Mouse (Mus musculus): ENCODE results near the gene Tlk1.

Tlk1 gene

DNA sequence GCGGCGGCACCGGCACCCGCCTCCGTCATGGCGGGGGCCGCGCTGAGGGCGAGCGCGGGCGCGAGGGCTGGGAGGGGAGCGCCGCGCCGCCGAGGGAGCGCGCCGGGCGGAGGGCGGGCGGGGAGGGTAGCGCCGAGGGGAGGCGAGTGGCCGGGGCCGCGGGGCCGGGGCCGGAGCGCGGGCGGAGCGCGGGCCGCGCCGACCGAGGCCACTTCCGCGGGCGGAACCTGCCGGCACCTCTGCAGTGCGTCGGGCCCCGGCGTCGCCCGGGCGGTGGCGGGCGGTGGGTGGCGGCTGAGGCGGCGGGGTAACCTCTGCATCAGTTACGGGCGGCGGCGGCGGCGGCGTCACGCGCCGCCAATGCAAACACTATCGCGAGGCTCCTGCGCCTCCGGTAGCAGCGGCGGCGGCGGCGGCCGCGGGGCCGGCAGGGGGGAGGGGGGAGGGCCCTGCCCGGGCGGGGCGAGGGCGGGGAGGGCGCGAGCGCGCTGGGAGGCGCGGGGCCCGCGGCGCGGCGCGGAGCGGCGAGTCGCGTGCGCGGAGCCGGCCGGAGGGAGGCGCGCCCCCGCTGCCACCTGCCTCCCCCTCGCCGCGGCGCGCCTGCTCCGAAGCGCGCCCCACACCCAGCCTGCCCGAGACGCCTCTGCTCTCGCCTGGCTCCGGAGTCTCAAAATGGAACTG, at the start of gene Tlk1:
Gene Tlk1 (minus strand): TSS at position 358 of the 681 bp plus-strand sequence.
- peak; percentile 74 for DNase-seq (ENCODE audit: low read depth, low spot score)

DNA sequence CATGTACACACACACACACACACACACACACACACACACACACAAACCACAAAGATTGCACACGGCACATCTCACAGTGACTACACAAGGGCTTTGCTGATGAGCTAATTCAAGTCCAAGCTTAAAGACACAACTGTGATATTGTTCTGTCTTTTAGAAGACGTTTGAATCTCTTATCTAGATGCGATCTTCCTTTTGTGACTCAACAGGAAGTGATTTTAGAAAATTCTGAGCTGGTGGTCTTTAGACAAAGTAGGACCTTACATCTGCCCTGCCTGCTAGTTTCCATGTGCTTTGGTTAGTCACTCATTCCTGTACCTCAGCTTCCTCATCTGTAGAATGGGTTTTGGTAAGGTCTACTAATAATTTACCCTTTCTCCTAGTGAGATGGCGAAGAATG, 49.6 kb upstream of the Tlk1 start:
- DNase-seq (ENCODE audit: low read depth, low spot score) = no peak

DNA sequence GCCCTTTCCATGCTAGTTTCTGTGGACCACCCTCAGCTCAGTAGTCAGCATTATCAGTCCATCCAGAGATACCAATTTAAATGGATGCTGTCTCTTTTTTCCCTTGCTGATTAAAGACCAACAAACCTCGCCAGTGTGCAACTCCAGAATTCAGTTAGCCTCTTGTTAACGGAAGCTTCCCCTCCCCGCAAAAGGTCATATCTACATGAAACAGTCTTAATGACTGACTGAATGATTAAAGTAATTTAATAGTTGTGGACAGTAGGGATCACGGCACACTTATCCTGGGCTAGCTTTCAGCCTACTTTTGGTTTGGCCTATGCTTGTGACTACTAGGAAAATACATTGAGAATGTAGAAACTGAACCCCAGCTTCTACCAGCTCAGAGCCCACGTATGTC, 47.6 kb upstream of the Tlk1 start:
- no peak for DNase-seq (ENCODE audit: low read depth, low spot score)

DNA sequence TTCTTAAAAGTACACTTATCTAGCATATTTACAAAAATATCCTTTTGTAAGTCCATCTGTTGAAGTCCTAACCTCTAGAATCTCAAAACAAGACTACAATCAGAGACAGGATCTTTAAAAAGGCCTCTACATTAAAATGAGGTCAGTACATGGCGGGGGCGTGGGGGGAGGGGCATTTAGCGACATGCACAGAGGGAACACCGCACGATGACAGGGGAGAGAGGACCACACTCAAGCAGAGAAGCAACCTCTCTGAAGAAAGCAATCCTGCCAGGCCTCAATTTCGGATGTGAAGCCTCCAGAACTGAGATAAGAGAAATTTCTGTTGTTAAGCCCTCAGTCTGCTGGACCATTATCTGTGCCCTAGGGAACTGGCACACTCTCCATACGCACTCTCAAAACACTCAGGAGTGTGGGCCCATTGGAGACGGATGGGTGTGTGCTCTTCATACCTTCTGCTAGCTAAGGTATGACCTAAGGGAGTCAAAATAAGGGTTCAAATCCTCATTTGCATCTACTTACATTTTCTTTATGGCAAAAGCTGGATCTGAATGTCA, 46.0 kb upstream of the Tlk1 start:
- no peak for DNase-seq (ENCODE audit: low read depth, low spot score)

DNA sequence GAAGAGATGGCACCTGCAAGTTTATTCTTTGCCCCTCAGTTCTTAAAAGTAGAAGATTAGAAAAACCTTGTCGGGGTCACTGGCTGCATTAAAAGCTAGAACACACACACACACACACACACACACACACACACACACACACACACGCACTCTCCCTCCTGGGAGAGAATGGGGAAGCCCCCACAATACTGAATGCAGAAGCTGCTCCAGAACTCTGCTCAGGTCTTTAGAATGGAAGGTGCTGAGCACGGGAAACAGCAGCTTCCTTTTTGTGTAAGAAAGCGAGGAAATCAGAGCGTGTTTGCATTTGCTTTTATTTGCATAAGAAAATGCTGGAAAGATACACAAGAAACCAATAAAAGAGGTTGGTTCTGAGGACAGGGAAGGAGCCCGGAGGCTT, 45.3 kb upstream of the Tlk1 start:
- DNase-seq (ENCODE audit: low read depth, low spot score) = no peak

DNA sequence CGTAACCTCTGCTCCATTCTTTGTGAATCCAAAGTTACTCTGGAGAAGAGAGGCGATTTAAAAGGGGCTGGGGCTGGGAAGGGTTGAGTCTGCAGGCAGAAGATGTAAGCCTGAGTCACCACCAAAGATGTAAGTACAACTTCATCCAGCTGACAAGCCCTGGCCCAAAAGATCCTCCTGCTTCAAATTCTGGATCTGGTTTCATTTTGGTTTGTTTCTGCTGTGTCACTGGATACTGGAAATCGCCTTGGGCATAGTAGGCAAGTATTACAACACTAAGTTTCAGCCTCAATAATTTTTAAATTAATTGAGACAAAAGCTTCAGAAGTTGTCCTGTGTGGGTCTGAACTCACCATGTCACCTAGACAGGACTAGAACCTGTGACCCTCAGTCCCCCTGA, 43.6 kb upstream of the Tlk1 start:
- no peak for DNase-seq (ENCODE audit: low read depth, low spot score)

DNA sequence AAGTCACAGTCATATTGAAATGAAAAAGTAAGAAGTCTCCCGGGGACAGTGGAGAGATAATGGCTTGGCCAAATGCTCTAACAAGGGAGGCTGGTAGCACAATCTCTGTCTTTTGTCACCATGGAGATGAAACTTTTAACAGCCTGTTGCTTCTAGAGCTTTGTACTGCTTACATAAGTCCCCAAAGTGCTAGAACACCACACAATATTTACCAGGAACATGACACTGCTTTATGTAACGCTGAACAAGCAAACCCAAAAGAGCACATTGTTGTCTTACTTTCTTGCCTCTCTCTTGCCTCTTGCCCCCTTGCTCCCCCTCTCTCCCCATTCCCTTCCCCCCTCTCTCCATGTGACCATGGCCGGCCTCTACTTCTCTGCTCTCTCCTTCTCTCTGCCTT, 41.7 kb upstream of the Tlk1 start:
- no peak for DNase-seq (ENCODE audit: low read depth, low spot score)

DNA sequence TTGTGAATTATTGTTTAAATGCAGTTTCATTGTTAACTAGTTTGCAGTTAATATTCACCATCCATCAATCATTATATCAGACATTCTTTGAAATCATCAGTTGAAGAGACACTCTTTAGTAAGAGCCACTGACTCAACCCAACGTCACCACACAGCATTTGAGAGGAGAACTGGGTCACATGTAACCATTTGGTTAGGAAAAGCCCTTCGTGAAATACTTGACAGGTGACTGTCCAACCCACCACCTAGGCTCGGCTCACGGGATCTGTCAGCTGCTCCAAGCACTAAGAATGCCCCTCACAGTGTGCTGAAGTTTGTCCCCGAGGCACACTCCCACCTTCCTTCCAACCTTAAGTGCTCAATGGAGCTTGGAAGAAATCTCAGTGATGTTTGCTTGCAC, 37.4 kb upstream of the Tlk1 start:
- DNase-seq (ENCODE audit: low read depth, low spot score) = no peak

DNA sequence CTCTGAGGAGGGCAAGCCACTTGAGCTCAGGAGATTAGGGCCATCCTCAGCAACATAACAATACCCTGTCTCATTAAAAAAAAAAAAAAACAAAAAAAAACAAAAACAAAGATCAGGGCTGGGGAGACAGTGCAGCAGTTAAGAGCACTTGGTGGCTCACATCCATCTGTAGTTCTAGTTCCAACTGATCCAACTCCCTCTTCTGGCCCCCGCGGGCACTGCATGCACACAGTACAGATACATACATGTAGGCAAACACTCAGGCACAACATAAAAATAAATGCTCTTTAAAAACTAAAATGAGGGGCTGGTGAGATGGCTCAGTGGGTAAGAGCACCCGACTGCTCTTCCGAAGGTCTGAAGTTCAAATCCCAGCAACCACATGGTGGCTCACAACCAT, 34.2 kb upstream of the Tlk1 start:
- DNase-seq (ENCODE audit: low read depth, low spot score) = no peak

DNA sequence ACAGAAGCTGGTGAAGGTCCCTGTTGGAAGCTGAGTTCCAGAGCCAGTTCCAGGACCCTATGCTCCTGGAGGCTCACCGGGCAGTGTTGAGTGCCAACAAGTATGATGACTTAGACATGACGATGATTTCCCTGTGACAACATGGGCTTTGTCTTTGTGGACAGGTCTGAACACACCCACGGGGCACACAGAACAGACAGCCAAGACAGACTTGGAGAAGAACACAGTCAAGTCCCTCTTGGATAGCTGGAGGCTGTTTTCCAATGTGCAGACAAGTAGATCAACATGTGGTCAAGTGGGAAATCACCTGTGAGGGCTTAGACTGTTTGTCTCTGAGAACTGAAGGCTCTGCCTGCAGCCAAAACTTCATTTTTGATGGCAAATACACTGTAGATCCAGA, 31.4 kb upstream of the Tlk1 start:
- no peak for DNase-seq (ENCODE audit: low read depth, low spot score)

DNA sequence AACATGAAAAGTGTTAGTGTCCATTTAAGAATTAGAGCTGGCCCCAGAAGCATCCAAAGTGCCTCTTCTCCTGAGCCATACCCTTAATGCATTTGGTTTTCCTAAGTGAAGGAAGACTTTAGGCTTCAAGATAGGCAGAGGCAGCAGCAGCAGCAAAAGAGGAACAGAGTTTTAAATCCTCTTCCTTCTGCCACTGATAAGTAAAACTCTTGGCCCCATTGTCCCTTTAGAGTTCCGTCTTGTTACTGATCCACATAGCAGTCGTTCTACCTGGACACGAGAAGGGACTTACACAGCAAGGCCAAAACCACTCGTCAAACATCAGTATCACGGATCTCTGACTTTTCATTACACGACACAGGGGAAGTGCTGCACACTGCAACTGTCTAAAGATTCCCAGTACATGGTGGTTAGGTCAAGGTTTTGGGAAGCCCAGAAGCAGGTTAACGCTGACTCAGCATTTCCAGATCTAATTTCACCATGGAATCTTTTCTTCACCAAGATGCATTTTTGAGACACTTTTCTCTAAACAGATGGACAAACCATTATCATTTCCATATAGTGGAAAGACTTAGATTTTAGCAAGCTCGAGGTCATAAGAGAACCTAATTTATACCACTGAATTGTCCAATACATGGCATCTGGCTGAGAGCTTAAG, 28.8 kb upstream of the Tlk1 start:
- DNase-seq (ENCODE audit: low read depth, low spot score) = no peak

DNA sequence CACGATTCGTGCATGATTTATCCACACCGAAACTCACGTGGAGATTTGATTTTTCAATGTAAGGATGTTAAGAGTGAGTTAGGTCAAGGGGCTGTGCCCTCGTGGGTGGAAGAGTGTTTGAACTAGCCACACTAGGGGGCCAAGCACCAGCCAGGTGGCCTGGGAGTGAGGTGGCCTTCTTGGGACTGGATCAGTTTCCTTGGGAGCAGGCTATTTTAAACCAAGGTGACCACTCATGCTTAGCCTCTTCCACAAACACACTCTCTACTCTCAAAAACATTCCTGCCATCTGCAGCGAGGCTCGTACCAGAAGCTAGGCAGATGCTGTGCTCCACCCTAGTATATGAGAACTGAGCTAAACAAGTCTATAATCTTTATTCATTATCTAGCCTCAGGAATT, 27.8 kb upstream of the Tlk1 start:
- no peak for DNase-seq (ENCODE audit: low read depth, low spot score)

DNA sequence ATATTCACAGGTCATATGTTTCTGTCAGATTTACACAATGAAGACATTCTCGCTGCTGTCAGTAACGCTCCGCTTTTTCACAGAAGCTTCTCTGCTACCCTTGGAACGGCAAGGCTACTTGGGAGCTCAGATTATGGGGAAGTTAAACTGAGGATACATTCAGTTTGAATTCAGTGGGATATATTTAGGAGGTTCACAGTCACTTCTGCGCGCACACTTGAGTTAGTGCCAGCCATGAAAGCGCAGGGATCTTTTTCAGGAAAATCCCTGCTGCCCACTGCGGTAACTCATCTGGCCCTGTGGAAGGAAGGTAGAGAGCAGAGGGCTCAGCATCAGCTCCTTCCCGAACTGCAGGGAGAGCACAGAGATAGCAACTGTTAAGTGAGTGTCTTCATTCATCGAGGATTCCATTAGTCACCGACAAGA, 27.3 kb upstream of the Tlk1 start:
- no peak for DNase-seq (ENCODE audit: low read depth, low spot score)

DNA sequence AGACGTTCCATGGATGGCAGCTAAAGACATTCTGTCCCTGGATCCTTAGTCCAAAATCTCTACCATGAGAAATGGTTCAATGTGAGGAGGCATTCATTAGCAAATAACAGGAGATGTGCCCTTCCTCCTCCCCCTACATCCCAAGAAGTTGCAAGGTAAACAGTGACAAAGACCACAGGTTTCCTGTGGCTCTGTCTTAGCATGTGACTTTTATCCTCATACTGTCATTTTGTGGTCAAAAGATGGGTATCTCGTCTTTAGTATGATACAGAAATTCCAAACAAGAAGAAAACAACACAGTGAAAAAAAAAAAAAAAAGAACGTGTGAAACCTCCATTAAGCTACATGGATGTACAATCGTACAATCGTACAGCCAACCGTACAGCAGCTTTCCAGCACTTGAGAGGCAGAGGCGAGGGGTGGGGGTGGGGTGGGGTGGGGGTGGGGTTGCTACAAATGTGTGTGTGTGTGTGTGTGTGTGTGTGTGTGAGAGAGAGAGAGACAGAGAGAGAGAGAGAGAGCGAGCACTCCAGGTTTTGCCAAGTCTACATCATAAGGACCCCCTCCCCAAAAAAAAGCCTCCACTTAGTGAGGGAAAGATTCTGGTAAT, 26.8 kb upstream of the Tlk1 start:
- no peak for DNase-seq (ENCODE audit: low read depth, low spot score)

DNA sequence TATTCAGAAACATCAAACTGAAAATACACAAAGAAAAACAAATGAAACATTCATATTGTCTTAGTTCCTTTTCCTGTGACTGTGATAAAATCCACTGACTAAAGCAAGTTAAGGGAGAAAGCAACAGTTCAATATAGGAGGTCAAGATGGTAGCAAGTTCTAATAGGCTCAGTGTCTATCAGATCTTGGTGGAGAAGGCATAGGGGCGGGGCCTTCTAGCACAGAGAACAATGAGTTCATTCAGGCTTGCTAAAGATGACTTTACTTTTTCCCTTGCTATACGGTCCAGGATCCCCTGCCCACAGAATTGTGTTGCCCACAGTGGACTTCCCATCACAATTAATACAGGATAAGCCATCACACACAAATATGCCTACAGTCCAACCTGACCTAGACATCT, 20.3 kb upstream of the Tlk1 start:
- no peak for DNase-seq (ENCODE audit: low read depth, low spot score)

DNA sequence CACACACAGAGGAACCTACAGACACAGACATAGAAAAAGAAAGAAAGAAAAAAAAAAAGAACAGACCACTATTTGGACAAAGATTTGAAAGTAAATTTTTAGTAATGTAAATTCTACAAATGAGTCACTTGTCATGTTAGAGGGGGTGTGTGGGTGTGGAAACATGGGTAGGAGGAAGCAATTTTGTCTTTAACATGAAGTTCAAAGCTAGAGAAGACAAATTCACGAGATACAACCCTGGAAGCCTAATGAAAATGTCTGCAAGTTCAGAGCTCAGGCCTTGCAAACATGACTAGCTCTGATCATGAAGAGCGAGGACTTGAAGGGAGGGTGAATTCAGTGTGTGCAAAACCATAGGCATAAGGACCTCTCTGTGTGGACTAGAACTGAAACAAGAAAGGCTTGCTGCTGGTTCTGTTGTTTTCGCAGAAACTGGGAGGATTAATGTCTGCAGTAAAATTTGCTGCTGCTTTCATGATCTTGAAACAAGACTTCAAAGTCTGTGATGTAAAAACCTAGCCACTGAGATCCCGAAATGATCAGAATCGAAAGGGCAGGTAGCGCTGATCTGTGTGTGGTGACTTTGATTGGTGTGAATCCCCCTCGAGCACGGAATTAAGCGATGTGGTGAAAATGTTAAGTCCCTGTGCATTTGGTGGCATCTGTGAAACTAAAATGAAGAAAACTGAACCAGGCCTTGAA, 19.3 kb upstream of the Tlk1 start:
- no peak for DNase-seq (ENCODE audit: low read depth, low spot score)

DNA sequence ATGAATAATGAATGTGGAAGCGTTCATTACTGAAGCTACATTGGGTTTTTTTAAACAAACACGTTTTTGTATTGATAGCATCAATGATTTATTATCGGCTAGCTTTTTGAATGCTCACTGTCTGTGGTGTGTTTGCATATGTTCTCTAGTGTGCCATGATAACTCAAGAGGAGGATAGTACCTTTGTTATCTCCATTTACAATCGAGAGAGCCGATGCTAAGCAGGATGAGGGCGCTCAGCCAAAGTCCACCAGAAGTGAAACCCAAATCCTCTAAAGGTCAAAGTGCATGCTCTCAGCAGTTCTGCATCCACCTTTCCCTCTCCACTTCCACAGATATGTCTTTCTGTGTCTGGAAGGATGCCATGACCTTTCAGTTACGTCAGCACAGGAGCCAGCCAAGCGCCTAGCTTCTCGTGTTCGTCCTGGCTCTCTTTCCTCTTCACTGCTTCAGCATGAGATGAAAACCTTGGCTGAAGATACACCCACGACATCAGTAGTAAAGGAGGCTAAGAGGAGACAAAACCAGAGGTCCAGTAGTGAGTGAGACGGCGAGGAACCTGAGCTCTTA, 16.6 kb upstream of the Tlk1 start:
- peak; percentile 95 for DNase-seq (ENCODE audit: low read depth, low spot score)

DNA sequence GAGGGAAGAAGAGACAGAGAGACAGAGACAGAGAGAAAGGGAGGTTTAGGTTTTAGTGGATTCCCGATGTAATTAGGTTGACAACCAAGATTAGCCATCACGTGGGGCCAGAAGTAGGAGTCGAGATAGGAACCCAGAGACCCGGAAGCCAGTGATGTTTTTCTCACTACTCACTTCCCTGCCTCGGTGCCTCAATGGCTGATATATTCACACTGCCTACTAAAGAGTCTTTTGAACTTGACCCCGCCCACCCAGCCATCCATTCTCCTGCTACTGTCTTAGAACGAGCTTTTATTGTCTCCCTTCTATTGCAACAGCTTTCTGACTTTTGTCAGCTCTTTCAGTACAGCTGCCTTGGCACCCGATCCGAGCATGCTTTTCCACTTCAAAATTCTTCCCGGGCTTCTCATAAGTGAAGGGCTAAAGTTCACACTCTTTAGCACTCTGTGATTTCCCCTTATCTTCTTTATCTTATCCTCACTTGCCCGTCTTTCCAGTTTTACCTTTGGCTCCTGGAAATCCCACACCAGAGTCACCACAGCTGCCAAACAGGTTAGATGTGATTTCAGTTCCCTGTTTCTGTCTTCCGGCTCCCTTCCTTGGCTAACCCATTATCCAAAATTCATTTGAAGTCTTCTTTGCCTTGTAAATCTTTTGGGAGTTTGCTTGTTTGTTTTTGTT, 13.1 kb upstream of the Tlk1 start:
- DNase-seq (ENCODE audit: low read depth, low spot score) = no peak

DNA sequence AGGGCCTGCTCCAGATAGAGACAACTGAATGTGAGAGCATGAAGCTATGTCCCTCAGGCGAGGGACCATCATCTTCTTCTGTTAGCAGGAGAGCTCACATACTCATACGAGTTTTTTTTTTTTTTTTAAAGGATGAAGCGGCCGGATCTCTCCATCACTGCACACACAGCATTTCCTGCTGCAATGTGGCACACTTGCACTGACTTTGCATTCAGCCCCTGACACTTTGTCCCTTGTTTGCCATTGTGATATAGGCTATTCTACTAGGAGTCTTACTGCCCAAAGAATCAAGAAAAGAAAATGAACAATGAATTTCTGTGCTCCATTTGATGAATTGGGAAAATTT, 10.8 kb upstream of the Tlk1 start:
- DNase-seq (ENCODE audit: low read depth, low spot score) = no peak

DNA sequence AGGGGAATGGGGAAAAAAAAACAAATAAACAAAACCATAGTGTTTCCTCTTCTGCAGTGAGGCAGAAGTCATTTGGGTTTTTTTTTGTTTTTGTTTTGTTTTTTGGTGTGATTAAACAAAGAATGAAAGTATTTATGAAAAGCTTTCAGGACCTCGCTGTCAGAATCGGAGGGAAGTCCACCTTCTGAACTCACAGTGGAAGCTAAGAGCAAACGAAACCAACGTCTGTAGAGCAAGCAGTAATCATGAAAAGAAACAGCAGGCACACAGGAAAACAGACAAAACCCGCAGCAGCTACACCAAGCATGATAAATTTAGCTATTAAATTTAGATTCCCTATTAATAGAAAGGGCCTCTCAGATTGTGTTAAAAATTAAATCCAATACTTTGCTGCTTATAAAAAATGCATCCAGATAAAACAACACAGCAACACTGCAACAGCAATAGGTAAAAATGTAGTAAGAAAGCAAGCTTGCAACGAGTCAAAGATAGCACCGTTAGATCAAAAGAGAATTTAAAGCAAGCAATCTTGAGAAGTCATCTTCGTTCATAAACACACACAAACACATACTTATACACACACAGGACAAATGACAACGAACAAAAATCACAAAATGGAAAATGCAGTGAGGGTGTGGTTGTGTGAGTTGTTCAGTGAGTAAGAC, 10.2 kb upstream of the Tlk1 start:
- DNase-seq (ENCODE audit: low read depth, low spot score) = no peak

DNA sequence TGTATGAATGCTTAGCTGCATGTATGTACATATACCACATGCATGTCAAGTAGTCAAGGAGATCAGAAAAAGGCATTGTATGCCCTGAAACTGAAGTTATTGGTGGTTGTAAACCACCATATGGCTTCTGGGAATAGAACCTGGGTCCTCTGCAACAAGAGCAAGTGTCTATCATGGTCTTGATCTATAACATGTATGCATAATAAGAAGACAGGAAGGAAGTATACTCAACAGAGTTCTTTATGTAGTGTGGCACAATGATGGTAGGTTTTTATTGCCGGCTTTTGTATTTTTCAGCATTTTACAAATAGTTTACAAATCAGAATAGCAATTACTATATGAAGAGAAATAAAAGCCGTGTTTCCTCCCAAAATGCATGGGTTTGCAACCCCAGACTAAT, 9.7 kb upstream of the Tlk1 start:
- DNase-seq (ENCODE audit: low read depth, low spot score) = no peak

All from skeletal muscle tissue, adult 2 months (tissue).